Mouse (Mus musculus) embryonic fibroblast, embryonic 13.5 days (primary cell): Measurements from ENCODE around the gene 1700061G19Rik. TPM values are rescaled to one million over a fixed set of nuclear protein-coding genes. Genes with fewer than 3 reads are reported as not detected.

ENCODE experiments used
- H3K27ac ChIP-seq: 2 replicates; pipeline ENCODE4 v1.5.1; 2012; ENCODE audit warnings: low read length, control low read depth, inconsistent platforms; ENCODE audit not compliant: insufficient read depth
- H3K4me1 ChIP-seq: 2 replicates; pipeline ENCODE4 v1.6.1; 2011; ENCODE audit warnings: low read length; ENCODE audit not compliant: control insufficient read depth, insufficient read depth
- H3K4me3 ChIP-seq: 2 replicates; pipeline ENCODE4 v1.5.1; 2011; ENCODE audit warnings: mild to moderate bottlenecking, control low read depth, low read length; ENCODE audit not compliant: insufficient read depth
- CTCF ChIP-seq: IDR thresholded peaks from 2 replicates; pipeline ENCODE4 v1.5.1; 2011; ENCODE audit warnings: mild to moderate bottlenecking, control low read depth, low read length, moderate library complexity, borderline replicate concordance; ENCODE audit not compliant: insufficient read depth
- POLR2A ChIP-seq: IDR thresholded peaks from 2 replicates; pipeline ENCODE4 v1.6.1; 2011; ENCODE audit warnings: low read depth, mild to moderate bottlenecking, control low read depth, low read length, moderate library complexity
- polyA plus RNA-seq: library from polyadenylated mRNA; stranded (reverse); fragments of >200 nt; gene quantifications from 2 replicates; pipeline ENCODE4 v1.2.4, GENCODE M21; 2011; ENCODE audit warnings: low read depth; ENCODE audit not compliant: missing spikeins, insufficient read length

1700061G19Rik gene
- polyA plus RNA-seq, 1 experiment: not detected

- TF ChIP-seq POLR2A (no peak), CTCF (no peak)
Observed at GRCm38 (mm10) chr17:56869481-56869977, 5.7 kb upstream of the 1700061G19Rik start.

DNA sequence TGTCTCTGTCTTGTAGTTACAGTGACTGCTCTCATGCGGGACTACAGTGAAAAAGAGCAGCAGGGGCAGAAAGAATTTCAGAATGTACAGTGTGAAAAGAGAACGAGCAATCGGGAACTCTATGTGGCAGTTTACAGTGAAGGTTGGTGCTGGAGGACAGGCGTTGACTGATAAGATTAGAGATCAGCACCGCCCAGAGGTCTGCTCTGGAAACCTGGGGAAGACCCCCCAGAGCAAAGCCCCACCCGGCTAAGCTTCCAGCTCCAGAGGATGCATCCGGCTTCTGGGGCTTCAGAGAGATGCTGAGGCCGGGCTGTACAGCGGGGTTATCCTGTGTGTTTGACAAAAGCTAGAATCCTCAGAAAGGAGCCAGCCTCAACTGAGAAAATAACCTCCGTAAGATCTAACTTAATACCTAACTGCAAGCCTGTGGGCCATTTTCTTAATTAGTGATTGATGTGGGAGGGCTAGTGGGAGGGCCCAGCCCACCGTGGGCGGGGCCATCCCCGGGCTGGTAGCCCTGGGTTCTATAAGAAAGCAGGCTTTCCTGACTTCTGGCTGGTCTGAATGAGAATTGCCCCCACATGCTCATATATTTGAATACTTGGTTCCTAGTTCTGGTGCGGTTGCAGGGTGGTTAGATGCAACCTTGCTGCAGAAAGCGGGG, 4.9 kb upstream of the 1700061G19Rik start:
- no peaks in the 10 kb centered on the region for H3K4me1 ChIP-seq
- H3K27ac ChIP-seq: no peak overlapping the region
- no peak overlapping the region for H3K4me3 ChIP-seq
- TF ChIP-seq CTCF (no peak), POLR2A (no peak)

More at GRCm38 (mm10) chr17:56869481-56869977, 5.7 kb upstream of the 1700061G19Rik start:
- Histone ChIP-seq H3K4me3 (no peak overlapping the region), H3K4me1 (no peaks in the 10 kb centered on the region), H3K27ac (no peak overlapping the region)

DNA sequence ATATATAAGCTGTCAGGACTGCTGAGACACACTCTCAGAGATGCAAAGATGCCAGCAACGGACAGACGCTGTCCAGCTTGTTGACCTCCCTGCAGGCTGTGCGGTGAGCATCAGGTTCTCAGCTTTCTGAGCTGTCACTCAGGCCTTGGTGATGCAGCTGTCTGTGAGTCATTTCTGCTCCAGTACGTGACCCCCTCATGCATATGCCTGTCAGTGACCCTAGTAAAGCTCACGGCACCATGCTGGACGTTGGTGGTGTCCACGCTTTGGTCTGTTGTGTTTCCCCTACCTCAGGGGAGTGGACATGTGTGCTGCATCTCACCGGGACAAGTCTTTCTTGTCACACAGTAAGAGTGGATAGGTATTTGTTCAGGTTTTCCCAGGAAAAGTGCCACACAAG, 3.5 kb upstream of the 1700061G19Rik start:
- no peak for TF ChIP-seq CTCF
- TF ChIP-seq POLR2A: no peak
- no peak overlapping the region for H3K27ac ChIP-seq
- H3K4me1 ChIP-seq: no peaks in the 10 kb centered on the region
- no peak overlapping the region for H3K4me3 ChIP-seq

- H3K27ac ChIP-seq: no peak overlapping the region
- H3K4me3 ChIP-seq: no peak overlapping the region
- TF ChIP-seq CTCF (no peak), POLR2A (no peak)
- no peaks in the 10 kb centered on the region for H3K4me1 ChIP-seq
Observed at GRCm38 (mm10) chr17:56872512-56872911, 2.8 kb upstream of the 1700061G19Rik start.

DNA sequence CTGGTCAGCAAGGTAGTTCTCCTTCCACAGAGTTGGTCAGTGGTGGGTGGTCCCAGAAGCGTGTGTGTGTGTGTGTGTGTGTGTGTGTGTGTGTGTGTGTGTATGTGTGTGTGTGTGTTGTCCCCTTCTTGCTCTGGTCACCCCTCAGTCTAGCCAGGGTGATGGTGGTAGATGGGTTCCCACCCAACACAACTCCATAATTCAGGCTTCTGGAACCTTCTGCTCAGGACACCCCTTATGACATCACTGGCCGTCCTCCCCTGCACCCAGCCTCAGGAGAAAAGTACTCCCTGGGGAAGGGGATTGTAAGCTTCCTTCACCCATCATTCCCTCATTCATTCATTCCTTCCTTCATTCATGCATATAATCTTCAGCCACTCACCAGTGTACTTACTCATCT, 1.0 kb upstream of the 1700061G19Rik start, which contains the start of gene Acsbg2:
Acsbg2 (minus strand) TSS at position 211 of the 400 bp plus-strand sequence.
- TF ChIP-seq CTCF: no peak
- TF ChIP-seq POLR2A: no peak
- Histone ChIP-seq H3K27ac (no peak within 1 kb of the TSS), H3K4me3 (no peak within 1 kb of the TSS), H3K4me1 (no peaks in the 10 kb centered on the region)

DNA sequence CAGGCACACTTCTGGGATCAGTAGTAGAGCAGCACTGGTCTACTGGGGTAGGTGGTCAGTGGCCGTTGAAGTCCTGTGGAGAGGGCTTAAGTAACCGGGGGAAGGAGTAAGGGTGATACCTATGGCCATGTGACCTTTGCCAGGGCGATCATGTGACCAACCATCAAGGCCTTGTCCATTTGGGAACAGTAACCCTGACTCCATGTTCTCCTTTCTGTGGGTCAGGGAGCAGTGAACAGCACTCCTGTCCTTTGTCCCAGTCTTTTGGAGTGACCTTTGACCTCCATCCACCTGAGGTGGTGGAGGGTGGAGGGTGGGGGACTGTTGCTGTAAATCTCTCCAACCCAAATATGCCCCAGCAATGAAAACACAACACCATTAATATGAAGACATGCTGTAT, 1.2 kb downstream of the 1700061G19Rik start:
- no peak overlapping the region for H3K27ac ChIP-seq
- H3K4me1 ChIP-seq: no peaks in the 10 kb centered on the region
- H3K4me3 ChIP-seq: no peak overlapping the region
- TF ChIP-seq POLR2A (no peak), CTCF (no peak)

DNA sequence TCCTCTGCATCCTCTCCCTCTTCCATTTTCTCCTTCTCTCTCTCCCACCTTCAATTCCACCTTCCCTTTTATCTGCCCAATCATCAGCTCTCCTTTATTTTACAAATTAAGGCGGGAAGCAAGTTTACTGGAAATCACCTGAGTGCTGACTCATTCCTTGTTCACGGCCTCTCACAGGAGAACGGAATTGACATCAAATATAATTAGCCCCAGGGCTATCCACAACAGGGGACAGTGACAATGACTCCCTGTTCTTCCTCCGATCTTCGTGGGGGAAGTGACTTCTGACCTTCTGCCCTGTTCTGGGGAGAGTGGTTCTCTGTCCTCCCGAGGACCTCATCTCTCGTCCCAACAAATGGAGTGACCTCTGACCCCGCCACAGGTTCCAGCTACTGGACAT, 1.7 kb downstream of the 1700061G19Rik start:
- no peak for TF ChIP-seq POLR2A
- Histone ChIP-seq H3K4me3 (no peak overlapping the region), H3K27ac (no peak overlapping the region), H3K4me1 (no peaks in the 10 kb centered on the region)

GRCm38 (mm10) chr17:56877426-56877825, 2.1 kb downstream of the 1700061G19Rik start:
- Histone ChIP-seq H3K4me3 (no peak overlapping the region), H3K27ac (no peak overlapping the region), H3K4me1 (no peaks in the 10 kb centered on the region)
- TF ChIP-seq POLR2A (no peak), CTCF (no peak)

DNA sequence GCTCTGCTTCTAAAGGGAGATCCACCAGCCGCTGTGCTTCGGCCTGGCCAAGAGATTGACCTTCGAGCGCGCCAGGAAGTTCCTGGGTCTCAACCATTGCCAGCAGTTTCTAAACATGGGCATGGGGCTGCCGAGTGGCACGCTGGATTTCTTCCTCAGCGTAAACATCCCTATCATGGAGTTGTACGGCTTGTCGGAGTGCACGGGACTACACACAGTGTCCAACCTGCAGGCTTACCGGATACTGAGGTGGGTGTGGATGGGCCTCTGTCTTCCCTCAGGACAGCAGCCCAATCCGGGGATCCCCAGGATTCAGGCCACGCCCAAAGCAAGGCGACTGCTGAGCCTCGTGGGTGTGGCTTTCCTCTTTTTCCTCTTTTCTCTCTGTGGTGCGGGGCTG, 8.3 kb downstream of the 1700061G19Rik start:
- Histone ChIP-seq H3K4me1 (no peaks in the 10 kb centered on the region), H3K4me3 (no peak overlapping the region), H3K27ac (no peak overlapping the region)
- no peak for TF ChIP-seq POLR2A
- TF ChIP-seq CTCF: no peak

DNA sequence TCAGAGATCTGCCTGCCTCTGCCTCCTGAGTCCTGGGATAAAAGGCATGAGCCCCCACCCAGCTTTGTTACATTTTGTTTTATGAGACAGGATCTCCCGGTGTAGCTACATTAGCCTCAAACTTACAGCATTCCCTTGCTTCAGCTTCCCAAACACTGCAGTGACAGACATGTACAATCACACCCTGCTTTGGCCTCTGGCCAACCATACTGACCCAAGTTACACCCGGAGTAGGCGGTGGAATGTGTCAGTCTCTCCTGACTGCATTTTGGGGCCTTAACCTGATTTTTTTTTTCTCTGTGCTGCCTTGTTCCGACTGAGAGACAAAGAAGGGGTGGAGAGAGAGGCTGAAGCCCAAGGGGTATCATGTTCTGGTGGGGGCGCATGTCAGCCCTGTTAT, 9.1 kb downstream of the 1700061G19Rik start:
- Histone ChIP-seq H3K4me1 (no peaks in the 10 kb centered on the region), H3K4me3 (no peak overlapping the region), H3K27ac (no peak overlapping the region)
- TF ChIP-seq CTCF (no peak), POLR2A (no peak)

GRCm38 (mm10) chr17:56884809-56885208, 9.5 kb downstream of the 1700061G19Rik start:
- H3K4me1 ChIP-seq: no peaks in the 10 kb centered on the region
- no peak for TF ChIP-seq POLR2A
- TF ChIP-seq CTCF: no peak
- H3K27ac ChIP-seq: no peak overlapping the region
- H3K4me3 ChIP-seq: no peak overlapping the region
